Mouse (Mus musculus) cerebellum, adult 18-20 months (tissue): ENCODE data around the gene 1700016D06Rik.
A peak's percentile ranks its signal among the peaks of the same experiment; 100 is the strongest.

Experiments
- DNase-seq, 2 experiments: peaks; one replicate each; pipeline ENCODE4 v3.0.0; 2021

Gene 1700016D06Rik

DNA sequence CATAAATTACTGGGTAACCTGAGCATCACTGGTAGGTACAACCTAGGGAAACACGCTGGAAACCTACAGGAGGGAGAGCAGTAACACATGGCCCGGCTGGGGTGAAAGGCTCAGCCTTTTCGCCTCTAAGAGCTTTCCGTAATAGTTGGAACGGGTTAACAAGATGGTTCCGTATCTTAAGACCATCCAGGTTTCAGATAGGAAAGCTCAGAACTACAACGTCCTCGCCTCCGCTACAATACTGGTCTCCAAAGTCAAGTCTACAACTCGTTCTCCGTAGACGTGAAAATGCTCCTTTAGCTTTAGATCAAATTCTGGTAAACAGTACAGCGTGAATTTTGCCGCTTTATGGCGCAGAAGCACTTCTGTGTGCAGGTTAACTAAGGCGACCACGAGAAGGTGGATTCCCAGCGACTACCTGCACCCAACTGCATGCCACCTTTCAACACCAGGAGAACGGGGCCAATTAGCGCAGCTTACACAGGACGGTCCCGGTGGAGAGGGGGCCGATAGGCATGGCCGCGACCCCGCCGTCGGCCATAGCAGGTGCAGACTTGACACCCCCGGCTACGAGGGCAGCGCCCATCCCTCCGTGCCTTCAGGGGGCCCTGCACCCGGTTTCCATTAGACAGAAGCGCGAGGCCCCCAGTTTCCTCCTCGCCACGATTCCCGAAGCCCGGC is 66.4 kb downstream of the 1700016D06Rik start:
- no peak for DNase-seq

DNA sequence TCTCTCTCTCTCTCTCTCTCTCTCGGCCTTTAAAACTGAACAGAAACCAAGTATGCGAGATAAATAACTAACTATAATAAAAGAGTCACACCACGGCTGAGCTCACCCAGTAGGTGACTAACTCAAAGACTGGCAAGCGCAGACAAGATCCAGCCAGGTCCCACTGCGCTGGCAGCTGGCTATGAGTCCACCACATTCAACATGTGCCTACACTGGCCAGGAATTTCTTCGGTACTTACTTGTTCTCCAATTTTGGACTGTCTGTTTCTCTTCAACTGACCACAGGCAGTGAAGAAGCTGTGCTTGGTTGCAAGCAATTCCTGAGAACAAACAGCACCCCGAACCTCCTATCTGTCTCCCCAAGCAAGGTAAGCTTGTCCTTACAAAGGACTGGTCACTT is 67.4 kb downstream of the 1700016D06Rik start:
- peak; percentile 34 to 35 for DNase-seq

DNA sequence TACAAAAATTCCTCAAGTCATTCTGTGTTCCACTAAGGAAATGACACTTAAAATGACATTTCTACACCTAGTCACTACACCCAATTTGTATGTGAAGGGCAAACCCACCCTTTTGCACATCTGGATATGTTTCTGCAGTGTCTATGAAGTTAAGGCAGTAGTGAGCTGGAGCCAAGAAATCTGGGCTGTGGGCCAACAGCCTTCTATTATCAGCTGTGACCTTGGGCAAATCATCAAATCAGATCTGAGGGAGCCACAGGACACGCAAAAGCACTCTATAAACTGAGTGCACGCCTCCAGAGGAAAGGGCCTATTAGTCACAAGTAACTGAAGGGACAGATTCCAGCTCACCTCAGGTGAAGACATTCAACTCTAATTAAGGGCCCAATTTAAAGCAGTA is 68.5 kb downstream of the 1700016D06Rik start:
- DNase-seq, result no peak

DNA sequence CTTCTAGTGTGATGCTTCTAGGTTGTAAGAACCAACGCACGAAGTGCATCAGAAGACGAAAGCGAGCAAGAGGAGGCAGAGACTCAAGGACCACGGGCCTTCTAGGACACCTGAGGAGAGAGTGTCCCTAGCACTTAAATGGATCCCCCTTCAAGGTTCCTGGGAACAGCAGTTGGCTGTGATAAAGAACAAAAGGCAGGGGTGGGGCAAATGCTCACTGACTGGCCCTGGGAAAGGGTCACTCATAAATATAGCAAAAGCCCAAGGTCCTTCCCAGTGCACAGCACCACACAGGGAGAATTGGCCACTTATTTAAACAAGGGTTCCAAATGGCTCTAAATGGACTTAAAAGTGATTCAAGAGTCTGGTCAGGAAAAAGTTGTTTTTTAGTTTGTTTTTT is 71.7 kb downstream of the 1700016D06Rik start:
- DNase-seq, result no peak

DNA sequence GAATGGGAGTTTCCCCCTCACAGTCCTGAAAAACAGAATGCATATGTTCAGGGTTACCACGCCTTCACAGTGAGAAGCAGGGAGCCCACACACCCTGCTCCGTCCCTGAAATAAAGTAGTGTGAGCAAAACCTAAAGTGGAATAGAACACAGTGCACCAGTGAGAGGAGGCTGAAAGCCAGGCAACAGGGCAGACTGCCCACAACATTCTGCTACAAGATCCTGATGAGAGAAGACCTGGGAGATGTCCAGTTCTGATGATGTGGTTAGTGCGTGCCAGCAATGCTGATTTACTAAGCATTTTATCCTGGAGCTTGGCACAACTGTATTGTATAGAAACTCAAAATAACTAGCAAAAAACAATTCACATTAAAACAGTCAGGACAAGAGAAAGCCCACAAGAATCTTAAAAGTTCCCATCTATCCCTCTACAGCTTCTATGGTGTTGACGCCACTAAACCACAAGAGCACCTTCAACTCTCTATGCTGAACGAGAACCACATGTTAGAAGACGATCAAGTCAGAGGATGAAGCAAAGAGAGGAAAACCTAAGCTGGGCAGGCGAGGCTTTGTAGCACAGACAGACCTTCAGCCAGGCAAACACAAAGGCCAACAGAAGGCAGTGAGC is 72.2 kb downstream of the 1700016D06Rik start:
- DNase-seq, result peak; percentile 54 to 57

DNA sequence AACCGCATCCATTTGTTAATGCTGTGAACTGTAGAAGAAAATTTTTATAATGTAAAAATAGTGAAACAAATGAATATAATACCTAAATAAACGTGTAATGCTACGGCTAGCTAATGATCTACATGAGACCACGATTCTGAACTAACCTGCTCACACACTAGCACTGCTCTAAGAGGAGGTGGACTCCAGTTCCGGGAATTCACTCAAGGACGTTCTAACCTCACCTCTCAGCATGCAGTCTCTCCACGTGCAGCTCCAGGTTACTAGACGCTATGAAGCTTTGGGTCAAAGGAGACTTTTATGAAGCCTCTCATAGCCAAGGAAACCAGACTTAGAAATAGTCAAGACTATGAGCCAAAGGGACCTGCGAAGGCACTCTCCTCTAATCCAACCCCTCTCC is 73.1 kb downstream of the 1700016D06Rik start:
- no peak for DNase-seq

DNA sequence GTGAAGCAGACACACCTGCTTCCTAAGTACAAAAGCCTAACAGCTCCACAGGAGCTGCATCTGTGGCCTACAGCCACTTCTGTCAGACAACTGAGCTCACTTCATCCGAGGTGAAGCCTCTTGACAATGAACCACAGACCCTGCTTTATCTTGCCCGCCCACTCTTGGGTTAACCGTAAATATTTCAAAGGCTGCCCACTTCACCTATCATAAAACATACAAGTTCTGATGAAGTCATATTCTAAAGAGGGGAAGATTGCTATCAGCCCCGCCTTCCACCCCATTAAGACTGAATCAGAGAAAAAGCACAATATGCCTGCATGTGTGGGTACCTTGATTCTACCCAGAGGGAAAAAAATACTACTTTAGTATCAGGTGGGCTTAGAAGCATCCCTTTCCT is 75.8 kb downstream of the 1700016D06Rik start:
- DNase-seq, result no peak

DNA sequence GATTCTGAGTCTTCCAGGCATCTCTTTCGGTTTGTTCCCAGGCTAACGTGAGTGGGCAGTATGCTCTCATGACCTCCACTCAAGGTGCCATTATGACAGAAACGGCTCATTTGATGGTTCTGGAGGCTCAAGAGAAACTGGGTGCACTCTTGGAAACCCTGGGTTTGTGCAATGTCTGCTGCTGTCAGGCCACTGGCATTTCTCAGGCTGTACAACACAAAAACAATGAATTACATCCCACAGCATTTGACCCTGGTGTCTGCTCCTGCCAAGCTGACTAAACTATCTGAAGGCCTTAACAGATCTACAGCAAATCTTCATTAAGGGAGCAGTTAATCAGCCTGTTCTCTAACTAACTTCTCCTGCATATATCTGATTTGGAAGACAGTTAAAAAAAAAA is 81.8 kb downstream of the 1700016D06Rik start:
- no peak for DNase-seq

DNA sequence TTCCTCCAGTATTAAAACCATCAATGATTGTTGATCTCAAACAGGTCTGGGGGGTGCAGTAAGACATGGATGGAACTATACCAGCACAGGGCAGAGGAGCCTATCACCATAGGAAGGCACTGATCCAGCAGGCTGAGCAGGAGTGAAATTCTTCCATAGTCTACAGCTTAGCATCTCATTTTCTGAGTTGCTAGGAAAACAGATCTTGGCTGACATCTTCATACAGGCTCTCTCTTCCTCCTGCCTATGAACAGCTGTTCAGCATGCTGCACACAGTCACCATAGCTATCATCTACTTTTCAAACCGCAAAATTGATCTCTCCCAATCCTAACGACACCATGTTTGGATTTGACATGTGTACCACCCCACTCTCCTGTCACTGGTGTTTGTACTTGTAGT is 82.8 kb downstream of the 1700016D06Rik start:
- no peak for DNase-seq

DNA sequence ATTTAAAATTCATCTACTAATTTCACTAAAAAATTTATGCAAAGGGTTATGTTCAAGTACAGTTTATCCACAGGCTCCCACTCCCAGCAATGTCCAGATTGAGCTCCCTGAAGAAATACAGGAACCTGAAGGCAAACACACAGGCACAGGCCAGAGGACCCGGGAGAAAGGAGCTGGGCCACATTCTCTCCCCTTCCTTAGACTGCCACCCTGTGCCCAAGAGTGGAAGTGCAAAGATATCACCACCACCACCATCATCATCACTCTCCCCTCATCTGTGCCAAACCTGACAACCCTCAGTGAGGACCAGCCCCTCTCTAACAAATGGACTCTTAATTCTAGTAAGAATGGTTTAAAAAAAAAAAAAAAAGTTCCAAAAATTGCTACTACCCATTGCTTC is 84.6 kb downstream of the 1700016D06Rik start:
- peak; percentile 55 to 64 for DNase-seq

DNA sequence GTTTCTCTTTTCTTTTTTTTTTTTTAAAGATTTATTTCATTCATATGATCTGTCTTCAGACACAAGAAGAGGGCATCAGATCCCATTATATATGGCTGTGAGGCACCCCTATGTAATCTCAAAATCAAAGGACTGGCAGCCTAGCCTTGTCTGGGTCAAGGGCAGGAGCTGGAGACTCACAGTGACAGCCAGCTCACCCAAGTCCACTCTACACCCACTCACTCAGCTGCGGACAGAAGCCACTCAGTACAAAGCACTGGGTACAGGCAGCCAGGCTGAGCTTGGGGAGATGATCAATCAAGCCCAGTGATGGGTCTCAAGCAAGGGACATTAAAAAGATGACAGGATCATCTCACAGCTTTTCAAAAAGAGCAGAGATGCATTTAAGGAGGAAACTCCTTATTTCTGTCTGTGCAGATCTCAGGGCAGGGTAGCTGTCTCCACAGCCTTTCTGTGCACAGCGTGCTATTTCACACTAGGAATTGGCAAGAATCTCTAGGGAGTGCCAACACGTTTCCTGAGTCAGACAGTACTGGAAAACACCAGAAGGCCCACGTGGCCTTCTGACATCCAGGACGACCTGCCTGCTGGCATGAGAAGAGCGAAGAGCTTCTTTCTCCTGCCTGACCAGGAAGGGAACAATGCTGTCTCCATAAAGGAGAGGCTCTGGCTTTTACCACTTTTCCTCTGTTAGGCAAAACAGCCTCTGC is 86.6 kb downstream of the 1700016D06Rik start:
- no peak for DNase-seq

DNA sequence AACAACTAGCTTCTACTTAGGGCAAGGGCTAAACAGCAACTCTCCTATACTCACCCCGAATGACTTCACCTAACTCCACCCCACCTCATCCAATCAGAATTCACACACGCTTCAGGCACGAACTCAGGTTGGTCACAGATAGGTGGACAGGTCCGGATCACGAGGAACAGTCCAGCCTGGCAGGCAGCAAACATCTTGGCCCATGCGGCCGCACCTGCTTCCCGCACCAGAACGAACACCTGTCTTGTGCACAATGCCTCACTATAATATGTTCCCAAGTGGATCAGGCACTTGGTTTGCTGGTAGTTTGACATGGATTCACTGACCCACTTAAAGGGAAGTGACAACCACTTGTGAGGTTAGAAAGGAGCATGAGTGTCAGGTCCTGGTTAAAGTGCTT is 92.0 kb downstream of the 1700016D06Rik start:
- no peak for DNase-seq
